Mouse (Mus musculus) embryonic facial prominence, embryonic 14.5 days (tissue): ENCODE results near the gene Cdc42bpa. TPM values are rescaled to one million over a fixed set of nuclear protein-coding genes. Genes with fewer than 3 reads are reported as not detected.

Experiments
- ATAC-seq: fragments of 200-750 bp; cut with Nextera tagmentation; 2 replicates; pipeline ENCODE4 v1.8.0; 2017; ENCODE audit warnings: low read depth, moderate number of reproducible peaks, moderate TSS enrichment
- DNase-seq: peaks from one replicate; pipeline ENCODE4 v3.0.0-alpha.2; 2015; ENCODE audit warnings: low spot score
- H3K27ac ChIP-seq: fragments of 300-500 bp; sonication (generic); replicated peaks from 2 replicates; pipeline ENCODE4 v1.5.1; 2014; ENCODE audit warnings: low read depth, mild to moderate bottlenecking, low read length, moderate library complexity
- H3K27me3 ChIP-seq: fragments of 300-500 bp; sonication (generic); replicated peaks from 2 replicates; pipeline ENCODE4 v1.6.1; 2014; ENCODE audit warnings: low read length; ENCODE audit not compliant: control insufficient read depth, insufficient read depth
- H3K36me3 ChIP-seq: fragments of 300-500 bp; sonication (generic); 2 replicates; pipeline ENCODE4 v1.6.1; 2014; ENCODE audit warnings: low read length, mixed read lengths; ENCODE audit not compliant: control insufficient read depth, insufficient read depth
- H3K4me1 ChIP-seq: fragments of 300-500 bp; sonication (generic); 2 replicates; pipeline ENCODE4 v1.6.1; 2014; ENCODE audit warnings: antibody characterized with exemption, low read length; ENCODE audit not compliant: control insufficient read depth, insufficient read depth
- H3K4me2 ChIP-seq: fragments of 300-500 bp; sonication (generic); 2 replicates; pipeline ENCODE4 v1.6.1; 2014; ENCODE audit warnings: low read depth, mild to moderate bottlenecking, low read length, moderate library complexity, mixed read lengths
- H3K4me3 ChIP-seq: fragments of 300-500 bp; sonication (generic); 2 replicates; pipeline ENCODE4 v1.5.1; 2014; ENCODE audit warnings: low read depth, mild to moderate bottlenecking, low read length
- H3K9ac ChIP-seq: fragments of 300-500 bp; sonication (generic); 2 replicates; pipeline ENCODE4 v1.6.1; 2014; ENCODE audit warnings: low read depth, mild to moderate bottlenecking, low read length, moderate library complexity, mixed read lengths
- H3K9me3 ChIP-seq: fragments of 300-500 bp; sonication (generic); 2 replicates; pipeline ENCODE4 v1.6.1; 2016; ENCODE audit warnings: low read length; ENCODE audit not compliant: control insufficient read depth
- WGBS: fragments of 180-500 bp; shearing (Covaris S2); extraction: QIAGEN DNeasy Blood & Tissue Kit; methylation state at CpG from one replicate; pipeline ENCODE4 v1.1.7; 2014; 5-methylcytosine and 5-hydroxymethylcytosine counted together
- polyA plus RNA-seq: library from polyadenylated mRNA; unstranded; fragments of >200 nt; fragmentation: Nextera tagmentation; extraction: Ambion mirVana; gene quantifications from 2 replicates; pipeline ENCODE4 v1.2.1, GENCODE M21; 2014

The Cdc42bpa gene
- polyA plus RNA-seq, 1 experiment from 2014 or later: 16.3 TPM

DNA sequence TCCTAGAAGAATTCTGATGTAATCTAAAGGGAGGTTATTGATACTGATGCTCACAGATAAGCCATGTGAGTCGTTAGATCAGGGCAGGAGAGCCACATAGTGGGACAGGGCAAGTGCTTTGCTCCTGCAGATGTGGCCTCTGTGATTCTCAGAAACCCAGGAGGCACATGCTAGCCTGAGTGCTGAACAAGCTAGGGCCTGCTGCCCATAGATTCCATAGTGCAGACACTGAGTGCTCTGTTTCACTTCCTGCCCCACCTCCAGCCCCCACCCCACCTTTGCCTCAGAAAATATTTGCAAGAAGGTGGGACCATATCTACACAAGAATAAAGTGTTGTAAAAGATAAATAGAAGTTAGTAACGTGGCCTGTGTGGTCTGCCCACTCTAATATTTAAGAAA is 198.4 kb downstream of the Cdc42bpa start:
- no peak overlapping the region for H3K4me2 ChIP-seq
- H3K27me3 ChIP-seq: no peaks in the 10 kb centered on the region
- DNase-seq (peak; percentile 25), ATAC-seq (peak; percentile 12; the same call in 1 of the 2 replicates)
- WGBS: 67% methylated on average over 2 of the region's 2 CpGs
- H3K9me3 ChIP-seq: no peaks in the 10 kb centered on the region
- no peak overlapping the region for H3K4me3 ChIP-seq
- no peak overlapping the region for H3K9ac ChIP-seq
- 0 out of 2 replicates have a peak overlapping the region, but pooled peaks have one; percentile 15 for H3K27ac ChIP-seq
- H3K36me3 ChIP-seq: peaks cover 52% of the 10 kb centered on the region
- H3K4me1 ChIP-seq: no peaks in the 10 kb centered on the region

DNA sequence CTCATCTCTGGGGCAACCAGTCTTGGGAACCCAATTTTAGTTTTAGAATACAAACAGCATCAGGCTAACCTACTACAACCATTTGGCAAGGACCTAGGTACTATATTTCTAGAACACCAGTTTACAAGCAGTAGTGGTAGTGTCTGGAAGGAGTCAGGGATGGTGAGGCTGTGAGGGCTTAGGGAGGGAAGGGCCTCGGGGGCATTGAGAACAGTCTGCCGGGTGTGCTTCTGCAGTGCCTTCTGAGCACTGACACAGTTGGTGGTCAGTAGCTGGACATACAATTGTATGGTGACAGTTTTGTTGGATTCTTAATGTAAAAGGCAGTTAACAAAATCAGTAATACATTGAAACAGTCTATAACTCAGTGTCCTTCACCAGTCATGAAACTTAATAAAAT is 200.3 kb downstream of the Cdc42bpa start:
- ATAC-seq: no peak
- Histone ChIP-seq H3K36me3 (peaks cover 43% of the 10 kb centered on the region), H3K4me1 (no peaks in the 10 kb centered on the region), H3K9me3 (no peaks in the 10 kb centered on the region), H3K4me3 (no peak overlapping the region), H3K27ac (no peak overlapping the region), H3K9ac (no peak overlapping the region), H3K4me2 (no peak overlapping the region), H3K27me3 (no peaks in the 10 kb centered on the region)
- 70% methylated on average over 2 of the region's 2 CpGs for WGBS
- no peak for DNase-seq

- Histone ChIP-seq H3K4me1 (no peaks in the 10 kb centered on the region), H3K9ac (no peak overlapping the region), H3K36me3 (peaks cover 40% of the 10 kb centered on the region), H3K27ac (no peak overlapping the region), H3K4me2 (no peak overlapping the region), H3K9me3 (no peaks in the 10 kb centered on the region), H3K27me3 (no peaks in the 10 kb centered on the region), H3K4me3 (no peak overlapping the region)
- DNase-seq (no peak), ATAC-seq (no peak)
- 84% methylated on average over 3 of the region's 3 CpGs for WGBS
Measured at GRCm38 (mm10) chr1:180161160-180161559, 200.9 kb downstream of the Cdc42bpa start.

GRCm38 (mm10) chr1:180161566-180162355 is 201.5 kb downstream of the Cdc42bpa start:
- WGBS: 88% methylated on average over 19 of the region's 20 CpGs
- no peak for ATAC-seq

DNA sequence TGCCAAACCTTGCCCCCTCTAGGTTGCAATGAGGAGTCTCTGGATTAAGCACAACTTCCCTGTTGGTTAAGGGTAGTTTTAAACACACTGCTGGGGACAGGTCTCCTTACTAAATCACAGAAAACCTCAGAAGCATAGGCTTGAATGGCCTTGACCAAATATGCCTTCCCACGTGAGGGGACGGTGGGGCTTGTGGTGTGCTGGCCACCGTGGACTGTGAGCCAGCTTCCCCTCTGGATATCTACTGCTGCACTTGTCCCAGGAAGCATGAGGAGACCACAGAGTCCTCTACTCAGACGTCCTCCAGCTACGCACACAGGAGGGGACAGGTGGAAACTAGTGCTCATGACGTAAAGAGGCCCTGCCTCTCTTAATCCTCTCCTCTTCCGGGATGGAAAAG is 202.7 kb downstream of the Cdc42bpa start:
- Histone ChIP-seq H3K4me2 (no peak overlapping the region), H3K9ac (no peak overlapping the region), H3K4me3 (no peak overlapping the region), H3K36me3 (peaks cover 47% of the 10 kb centered on the region), H3K27ac (no peak overlapping the region), H3K4me1 (no peaks in the 10 kb centered on the region), H3K27me3 (no peaks in the 10 kb centered on the region), H3K9me3 (no peaks in the 10 kb centered on the region)
- DNase-seq (no peak), ATAC-seq (no peak)
- WGBS: 82% methylated on average over 7 of the region's 7 CpGs

More at GRCm38 (mm10) chr1:180161566-180162355, 201.5 kb downstream of the Cdc42bpa start:
- H3K27me3 ChIP-seq: no peaks in the 10 kb centered on the region
- no peak overlapping the region for H3K4me3 ChIP-seq
- no peak for DNase-seq
- H3K9me3 ChIP-seq: no peaks in the 10 kb centered on the region
- H3K4me1 ChIP-seq: no peaks in the 10 kb centered on the region
- H3K27ac ChIP-seq: no peak overlapping the region
- H3K4me2 ChIP-seq: no peak overlapping the region
- no peak overlapping the region for H3K9ac ChIP-seq
- peaks cover 43% of the 10 kb centered on the region for H3K36me3 ChIP-seq

DNA sequence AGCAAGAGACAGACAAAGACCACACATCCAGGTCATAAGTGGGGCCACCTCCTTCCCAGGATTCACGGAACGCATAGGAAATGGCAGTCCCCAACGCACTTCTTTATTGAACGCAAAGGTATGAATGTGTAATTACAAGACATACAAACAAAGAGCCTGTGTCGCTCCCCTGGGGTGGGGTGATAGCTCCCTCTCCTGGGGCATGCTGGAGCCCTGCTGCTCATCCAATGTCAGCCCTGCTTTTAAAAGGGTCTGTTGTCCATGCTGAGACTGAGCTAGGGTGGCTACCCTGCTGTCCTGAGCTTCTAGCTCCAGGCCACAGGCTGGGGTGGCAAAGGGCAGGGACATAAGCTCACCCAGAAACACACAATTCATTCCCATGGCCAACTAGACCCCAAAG is 206.3 kb downstream of the Cdc42bpa start:
- H3K9ac ChIP-seq: no peak overlapping the region
- H3K9me3 ChIP-seq: no peaks in the 10 kb centered on the region
- H3K27ac ChIP-seq: no peak overlapping the region
- H3K36me3 ChIP-seq: peaks cover 32% of the 10 kb centered on the region
- no peaks in the 10 kb centered on the region for H3K27me3 ChIP-seq
- no peak overlapping the region for H3K4me2 ChIP-seq
- DNase-seq (no peak), ATAC-seq (no peak)
- H3K4me3 ChIP-seq: no peak overlapping the region
- 74% methylated on average over 5 of the region's 5 CpGs for WGBS
- H3K4me1 ChIP-seq: no peaks in the 10 kb centered on the region

DNA sequence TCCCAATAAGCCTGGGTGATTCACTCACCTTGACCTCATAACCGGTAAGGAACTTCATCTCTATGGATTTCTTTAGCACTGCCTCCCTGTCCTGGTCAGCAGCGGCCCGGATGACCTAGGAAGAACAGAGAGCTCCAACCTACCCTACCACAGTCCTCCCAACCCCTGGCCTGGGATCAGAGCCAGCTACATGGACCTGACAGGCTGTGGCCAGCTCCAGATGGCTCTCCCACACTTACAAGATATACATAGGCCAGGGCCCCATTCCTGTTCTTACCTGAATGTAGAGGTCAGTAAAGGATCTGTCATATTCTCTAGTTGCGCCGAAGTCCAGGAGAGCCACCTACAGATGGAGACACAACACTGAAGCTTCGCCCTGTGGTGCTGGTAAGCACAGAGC is 208.0 kb downstream of the Cdc42bpa start:
- Histone ChIP-seq H3K36me3 (peaks cover 14% of the 10 kb centered on the region; the same call in 1 of the 2 replicates), H3K9me3 (no peaks in the 10 kb centered on the region), H3K4me3 (no peak overlapping the region), H3K4me1 (no peaks in the 10 kb centered on the region), H3K4me2 (no peak overlapping the region), H3K27me3 (no peaks in the 10 kb centered on the region), H3K27ac (no peak overlapping the region), H3K9ac (no peak overlapping the region)
- no peak for DNase-seq
- 93% methylated on average over 6 of the region's 6 CpGs for WGBS
- ATAC-seq: no peak

GRCm38 (mm10) chr1:180169161-180169560 is 208.9 kb downstream of the Cdc42bpa start:
- H3K36me3 ChIP-seq: peaks cover 14% of the 10 kb centered on the region; the same call in 1 of the 2 replicates
- no peak overlapping the region for H3K9ac ChIP-seq
- ATAC-seq (no peak), DNase-seq (no peak)
- no peak overlapping the region for H3K27ac ChIP-seq
- H3K27me3 ChIP-seq: no peaks in the 10 kb centered on the region
- no peaks in the 10 kb centered on the region for H3K9me3 ChIP-seq
- 81% methylated on average over 7 of the region's 7 CpGs for WGBS
- no peaks in the 10 kb centered on the region for H3K4me1 ChIP-seq
- no peak overlapping the region for H3K4me3 ChIP-seq
- no peak overlapping the region for H3K4me2 ChIP-seq

DNA sequence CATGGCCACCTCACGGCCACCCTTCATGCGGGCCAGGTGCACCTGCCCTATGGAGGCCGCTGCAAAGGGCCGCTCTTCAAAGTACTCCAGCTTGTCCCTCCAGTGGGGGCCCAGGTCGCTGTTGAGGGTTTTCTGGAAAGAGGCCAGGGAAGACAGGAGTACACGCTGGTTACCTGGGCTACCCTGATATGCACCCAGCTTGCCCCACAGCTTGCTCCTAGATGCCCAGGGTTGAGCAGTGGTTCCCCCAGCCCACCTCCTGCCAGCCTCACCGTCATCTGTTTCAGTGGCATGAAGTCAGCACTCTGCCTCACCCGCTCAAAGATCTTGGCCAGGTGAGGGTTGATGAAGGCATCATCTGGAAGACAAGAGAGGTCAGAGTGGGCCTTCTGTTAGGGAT is 209.8 kb downstream of the Cdc42bpa start:
- Histone ChIP-seq H3K4me2 (no peak overlapping the region), H3K9ac (no peak overlapping the region), H3K36me3 (peaks cover 14% of the 10 kb centered on the region; the same call in 1 of the 2 replicates), H3K4me3 (no peak overlapping the region), H3K9me3 (no peaks in the 10 kb centered on the region), H3K27me3 (no peaks in the 10 kb centered on the region), H3K4me1 (no peaks in the 10 kb centered on the region), H3K27ac (no peak overlapping the region)
- ATAC-seq (no peak), DNase-seq (no peak)
- 84% methylated on average over 8 of the region's 8 CpGs for WGBS
